Mouse (Mus musculus) cerebellum, adult 11-12 months (tissue): ENCODE measurements at regions not wholly inside any gene's neighbourhood (a gene's known extent, or its start where the extent isn't known, plus 50 kb on each side); places are given as distances from the start of the nearest gene placed in this dataset.
A peak's percentile ranks its signal among the peaks of the same experiment; 100 is the strongest.

ENCODE experiments used
- DNase-seq: peaks from one replicate; pipeline ENCODE4 v3.0.0; 2022

- no peak for DNase-seq
These were observed 199.9 kb downstream of the Dph6 start for GRCm38 (mm10) chr2:114454901-114455300.

GRCm38 (mm10) chr2:114450185-114450584 is 204.6 kb downstream of the Dph6 start:
- no peak for DNase-seq

GRCm38 (mm10) chr2:114443801-114444200 is 211.0 kb downstream of the Dph6 start:
- DNase-seq: no peak

- no peak for DNase-seq
These were observed 213.8 kb downstream of the Dph6 start for GRCm38 (mm10) chr2:114440943-114441342.

- DNase-seq: no peak
These were observed 215.1 kb downstream of the Dph6 start for GRCm38 (mm10) chr2:114439668-114440067.

GRCm38 (mm10) chr2:114438048-114438447 is 216.7 kb downstream of the Dph6 start:
- DNase-seq: no peak

- DNase-seq: peak; percentile 2
These were observed 226.3 kb upstream of the Zfp770 start for GRCm38 (mm10) chr2:114427426-114428157.

GRCm38 (mm10) chr2:114419346-114419745 is 218.1 kb upstream of the Zfp770 start:
- DNase-seq: no peak

GRCm38 (mm10) chr2:114413013-114413412 is 211.7 kb upstream of the Zfp770 start:
- DNase-seq: no peak

GRCm38 (mm10) chr2:114411940-114412715 is 210.9 kb upstream of the Zfp770 start:
- DNase-seq: no peak

- DNase-seq: no peak
These were observed 209.4 kb upstream of the Zfp770 start for GRCm38 (mm10) chr2:114410717-114411116.

- no peak for DNase-seq
These were observed 208.3 kb upstream of the Zfp770 start for GRCm38 (mm10) chr2:114409542-114409941.

GRCm38 (mm10) chr2:114407408-114407807 is 206.1 kb upstream of the Zfp770 start:
- no peak for DNase-seq

GRCm38 (mm10) chr2:114384566-114384965 is 183.3 kb upstream of the Zfp770 start:
- DNase-seq: no peak

GRCm38 (mm10) chr2:114378844-114379533 is 177.7 kb upstream of the Zfp770 start:
- no peak for DNase-seq

GRCm38 (mm10) chr2:114373476-114373875 is 172.2 kb upstream of the Zfp770 start:
- no peak for DNase-seq

GRCm38 (mm10) chr2:114353876-114354275 is 152.6 kb upstream of the Zfp770 start:
- DNase-seq: peak; percentile 33

GRCm38 (mm10) chr2:114340578-114341293 is 139.5 kb upstream of the Zfp770 start:
- no peak for DNase-seq

- DNase-seq: no peak
These were observed 100.5 kb upstream of the Zfp770 start for GRCm38 (mm10) chr2:114301746-114302145.

- no peak for DNase-seq
These were observed 93.8 kb upstream of the Zfp770 start for GRCm38 (mm10) chr2:114295110-114295509.

- no peak for DNase-seq
These were observed 90.1 kb upstream of the Zfp770 start for GRCm38 (mm10) chr2:114291387-114291786.

- DNase-seq: no peak
These were observed 74.3 kb upstream of the Zfp770 start for GRCm38 (mm10) chr2:114275536-114275935.
